Mouse (Mus musculus) embryonic facial prominence, embryonic 11.5 days (tissue): Measurements from ENCODE around the gene Rsf1. TPM values are rescaled to one million over a fixed set of nuclear protein-coding genes. Genes with fewer than 3 reads are reported as not detected.

ENCODE experiments used
- ATAC-seq: fragments of 200-750 bp; cut with Nextera tagmentation; replicated peaks from 2 replicates; pipeline ENCODE4 v1.8.0; 2017; ENCODE audit warnings: low read depth; ENCODE audit not compliant: insufficient number of reproducible peaks, low FRiP score, low TSS enrichment
- DNase-seq: peaks from one replicate; pipeline ENCODE4 v3.0.0-alpha.2; 2015; ENCODE audit warnings: low spot score
- H3K27ac ChIP-seq: fragments of 300-500 bp; sonication (generic); replicated peaks from 2 replicates; pipeline ENCODE4 v1.5.1; 2014; ENCODE audit warnings: mild to moderate bottlenecking, low read depth, low read length, control low read depth
- H3K27me3 ChIP-seq: fragments of 300-500 bp; sonication (generic); 2 replicates; pipeline ENCODE4 v1.6.1; 2014; ENCODE audit warnings: mild to moderate bottlenecking, low read length, moderate library complexity, mixed read lengths; ENCODE audit not compliant: control insufficient read depth, insufficient read depth
- H3K36me3 ChIP-seq: fragments of 300-500 bp; sonication (generic); replicated peaks from 2 replicates; pipeline ENCODE4 v1.6.1; 2014; ENCODE audit warnings: low read depth, mild to moderate bottlenecking, low read length, moderate library complexity, mixed read lengths; ENCODE audit not compliant: control insufficient read depth, insufficient read depth
- H3K4me1 ChIP-seq: fragments of 300-500 bp; sonication (generic); 2 replicates; pipeline ENCODE4 v1.6.1; 2014; ENCODE audit warnings: low read length, mixed read lengths; ENCODE audit not compliant: control insufficient read depth, insufficient read depth
- H3K4me2 ChIP-seq: fragments of 300-500 bp; sonication (generic); 2 replicates; pipeline ENCODE4 v1.6.1; 2014; ENCODE audit warnings: low read depth, mild to moderate bottlenecking, control low read depth, low read length, moderate library complexity
- H3K4me3 ChIP-seq: fragments of 300-500 bp; sonication (generic); 2 replicates; pipeline ENCODE4 v1.5.1; 2014; ENCODE audit warnings: low read depth, low read length, control low read depth
- H3K9ac ChIP-seq: fragments of 300-500 bp; sonication (generic); replicated peaks from 2 replicates; pipeline ENCODE4 v1.6.1; 2014; ENCODE audit warnings: mild to moderate bottlenecking, control low read depth, low read length
- H3K9me3 ChIP-seq: fragments of 300-500 bp; sonication (generic); replicated peaks from 2 replicates; pipeline ENCODE4 v1.6.1; 2016; ENCODE audit warnings: mild to moderate bottlenecking, low read length, inconsistent platforms, mixed read lengths; ENCODE audit not compliant: control insufficient read depth
- WGBS: fragments of 180-500 bp; shearing (Covaris S2); extraction: QIAGEN DNeasy Blood & Tissue Kit; methylation state at CpG from one replicate; pipeline ENCODE4 v1.1.7; 2014; 5-methylcytosine and 5-hydroxymethylcytosine counted together
- polyA plus RNA-seq: library from polyadenylated mRNA; unstranded; fragments of >200 nt; fragmentation: Nextera tagmentation; extraction: Ambion mirVana; gene quantifications from 2 replicates; pipeline ENCODE4 v1.2.1, GENCODE M21; 2014

The Rsf1 gene
- polyA plus RNA-seq, 1 experiment from 2014 or later = 26.0 TPM

DNA sequence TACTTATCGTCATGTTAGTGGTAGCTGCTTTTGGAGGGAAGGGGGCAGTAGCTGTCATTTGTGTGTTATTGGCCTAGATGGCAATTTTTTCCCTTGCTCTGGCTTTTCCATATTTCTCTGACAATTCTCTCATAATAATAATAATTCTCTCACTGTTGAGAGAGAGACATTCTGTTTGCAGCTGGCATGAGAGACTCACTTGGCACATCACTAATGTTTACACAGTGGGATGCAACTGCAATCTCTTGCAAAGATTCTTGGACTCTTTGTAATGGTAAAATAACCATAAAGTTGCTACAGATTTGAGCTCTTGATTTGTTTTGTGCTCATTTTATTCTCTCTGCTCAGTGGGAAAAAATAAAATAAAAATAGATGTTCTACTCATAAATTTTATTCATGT is 137.6 kb downstream of the Rsf1 start:
- Histone ChIP-seq H3K4me2 (no peak overlapping the region), H3K4me3 (no peak overlapping the region), H3K4me1 (no peaks in the 10 kb centered on the region), H3K9ac (no peak overlapping the region), H3K36me3 (peaks cover 13% of the 10 kb centered on the region), H3K27ac (no peak overlapping the region), H3K9me3 (no peaks in the 10 kb centered on the region), H3K27me3 (no peaks in the 10 kb centered on the region)
- ATAC-seq (no peak), DNase-seq (no peak)
- WGBS = 81% methylated on average over 1 of the region's 1 CpGs

DNA sequence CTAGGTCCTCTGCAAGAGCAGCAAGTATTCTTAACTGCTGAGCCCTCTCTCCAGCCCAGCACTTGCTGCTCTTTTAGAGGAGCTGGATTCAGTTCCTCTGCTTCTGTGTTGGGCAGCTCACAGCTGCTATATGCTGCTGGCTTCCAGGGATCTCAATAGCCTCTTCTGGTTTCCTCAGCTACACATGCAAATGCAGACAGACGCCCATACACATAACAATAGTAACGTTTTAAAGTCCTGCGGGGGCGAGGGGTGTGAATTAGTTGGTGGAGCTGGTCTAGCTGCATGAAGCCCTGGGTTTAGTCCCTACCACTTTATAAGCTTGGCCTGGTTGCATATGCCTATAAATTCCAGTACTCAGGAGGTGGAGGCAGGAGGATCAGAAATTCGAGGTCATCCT is 139.4 kb downstream of the Rsf1 start:
- Histone ChIP-seq H3K27me3 (no peaks in the 10 kb centered on the region), H3K36me3 (peaks cover 8% of the 10 kb centered on the region), H3K4me2 (no peak overlapping the region), H3K27ac (no peak overlapping the region), H3K4me1 (no peaks in the 10 kb centered on the region), H3K4me3 (no peak overlapping the region), H3K9ac (no peak overlapping the region), H3K9me3 (no peaks in the 10 kb centered on the region)
- DNase-seq (no peak), ATAC-seq (no peak)
- 75% methylated on average over 5 of the region's 5 CpGs for WGBS

DNA sequence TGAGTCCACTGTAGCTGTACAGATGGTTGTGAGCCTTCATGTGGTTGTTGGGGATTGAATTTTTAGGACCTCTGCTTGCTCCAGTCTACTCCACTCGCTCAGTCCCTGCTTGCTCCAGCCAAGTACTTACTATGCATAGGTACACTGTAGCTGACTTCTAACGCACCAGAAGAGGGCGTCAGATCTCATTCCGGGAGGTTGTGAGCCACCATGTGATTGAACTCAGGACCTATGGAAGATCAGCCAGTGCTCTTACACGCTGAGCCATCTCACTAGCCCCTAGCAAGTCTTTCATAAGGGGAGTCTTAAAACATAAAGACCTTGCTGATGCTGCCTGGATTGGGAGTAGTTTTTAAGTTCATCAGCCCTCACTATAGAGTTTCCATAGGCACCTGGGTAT is 140.4 kb downstream of the Rsf1 start:
- Histone ChIP-seq H3K4me1 (no peaks in the 10 kb centered on the region), H3K9ac (no peak overlapping the region), H3K9me3 (no peaks in the 10 kb centered on the region), H3K27me3 (no peaks in the 10 kb centered on the region), H3K4me3 (no peak overlapping the region), H3K27ac (no peak overlapping the region), H3K36me3 (peaks cover 4% of the 10 kb centered on the region), H3K4me2 (no peak overlapping the region)
- no peak for DNase-seq
- no peak for ATAC-seq
- WGBS = 83% methylated on average over 5 of the region's 5 CpGs

DNA sequence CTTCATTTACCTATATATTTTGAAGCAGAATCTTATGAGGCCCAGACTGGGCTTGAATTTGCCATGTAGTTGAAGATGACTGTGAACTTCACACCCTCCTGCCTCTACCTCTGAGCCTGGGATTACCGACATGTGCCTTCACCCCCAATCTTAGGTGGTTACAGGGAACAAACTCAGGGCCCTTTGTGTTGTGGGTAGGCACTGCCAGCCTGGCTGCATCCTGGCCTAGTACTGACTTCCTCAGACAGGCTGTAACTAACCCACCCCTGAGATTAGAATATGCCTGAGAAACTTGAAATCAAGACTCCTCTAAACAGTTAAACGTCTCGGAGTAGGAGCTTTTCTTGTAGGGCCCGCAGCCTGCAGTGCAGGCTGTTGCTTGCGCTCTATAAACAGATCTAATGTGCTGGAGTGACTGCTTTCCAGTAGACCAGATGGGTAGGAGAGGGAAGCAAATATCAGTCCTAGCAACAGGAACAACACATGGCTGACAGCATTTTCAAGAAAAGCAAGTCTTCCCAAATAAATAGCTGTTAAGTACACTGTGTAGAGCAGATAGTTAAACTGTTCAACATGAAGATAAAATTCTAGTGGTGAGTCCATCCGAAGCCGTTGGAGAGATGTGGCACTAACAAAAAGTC is 142.7 kb downstream of the Rsf1 start:
- H3K9me3 ChIP-seq = no peaks in the 10 kb centered on the region
- H3K4me1 ChIP-seq = no peaks in the 10 kb centered on the region
- no peak overlapping the region for H3K4me3 ChIP-seq
- no peak overlapping the region for H3K4me2 ChIP-seq
- no peaks in the 10 kb centered on the region for H3K27me3 ChIP-seq
- ATAC-seq (0 out of 2 replicates have a peak, but pooled peaks have one; percentile 18), DNase-seq (no peak)
- H3K27ac ChIP-seq = no peak overlapping the region
- no peak overlapping the region for H3K9ac ChIP-seq
- no peaks in the 10 kb centered on the region; the same call in none of the 2 replicates for H3K36me3 ChIP-seq
- WGBS = 91% methylated on average over 7 of the region's 7 CpGs

DNA sequence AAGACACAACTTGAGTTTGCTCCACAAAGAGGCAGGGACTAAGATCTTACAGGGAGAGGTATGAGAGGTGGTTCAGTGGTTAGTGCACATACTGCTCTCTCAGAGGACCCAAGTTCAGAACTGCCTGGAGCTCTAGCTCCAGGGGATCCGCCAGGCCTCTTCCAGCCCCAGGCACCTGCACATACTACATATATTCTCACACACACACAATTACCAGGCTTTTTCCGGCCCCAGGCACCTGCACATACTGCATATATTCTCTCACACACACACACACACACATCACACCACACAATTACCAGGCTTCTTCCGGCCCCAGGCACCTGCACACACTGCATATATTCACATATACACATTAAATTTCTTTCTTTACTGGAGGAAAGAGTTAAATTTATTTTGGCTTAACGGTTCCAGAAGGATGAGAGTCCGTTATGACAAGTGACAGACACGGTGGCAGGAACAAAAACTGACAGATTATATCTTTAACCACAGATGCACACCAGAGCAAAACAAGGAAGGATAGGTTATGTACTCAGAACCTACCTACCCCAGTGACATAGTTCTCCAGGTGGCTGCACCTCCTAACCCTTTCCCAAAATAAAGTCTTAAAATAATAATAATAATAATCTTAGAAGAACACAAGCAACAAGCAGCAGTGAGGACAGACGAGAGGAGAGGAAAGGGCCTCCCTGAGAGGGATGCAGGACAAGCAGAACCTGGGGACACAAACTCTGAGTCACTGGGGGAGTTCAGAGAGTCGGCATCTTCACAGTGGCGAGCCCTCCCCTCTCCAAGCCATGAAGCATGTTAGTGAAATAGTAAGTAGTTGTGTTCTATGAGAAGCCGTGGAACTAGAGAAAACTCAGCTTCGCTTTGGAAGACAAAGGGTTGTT is 144.2 kb downstream of the Rsf1 start:
- no peak for DNase-seq
- 85% methylated on average over 11 of the region's 11 CpGs for WGBS

DNA sequence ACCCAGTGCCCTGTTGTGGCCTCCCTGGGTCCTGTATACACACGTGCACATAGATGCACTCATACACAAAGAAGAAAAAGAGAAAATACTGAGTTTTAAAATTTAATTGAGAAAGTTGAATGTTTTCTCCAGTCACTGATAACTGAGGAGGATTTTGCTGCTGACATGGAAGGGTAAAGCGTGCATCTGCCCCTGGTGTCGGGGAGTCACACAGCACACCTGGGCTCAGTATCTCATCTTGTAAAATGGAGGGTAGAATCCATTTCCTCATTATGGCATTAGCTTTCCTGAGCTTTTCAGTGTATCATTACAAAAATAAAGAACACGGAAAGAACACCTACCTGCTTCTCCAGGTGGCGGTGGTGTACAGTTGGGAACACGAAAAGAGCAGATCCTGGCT is 145.7 kb downstream of the Rsf1 start:
- H3K9me3 ChIP-seq = no peaks in the 10 kb centered on the region
- no peaks in the 10 kb centered on the region for H3K36me3 ChIP-seq
- 92% methylated on average over 6 of the region's 6 CpGs for WGBS
- ATAC-seq (no peak), DNase-seq (no peak)
- no peak overlapping the region for H3K9ac ChIP-seq
- no peak overlapping the region for H3K4me2 ChIP-seq
- H3K4me1 ChIP-seq = no peaks in the 10 kb centered on the region
- no peaks in the 10 kb centered on the region for H3K27me3 ChIP-seq
- no peak overlapping the region for H3K27ac ChIP-seq
- no peak overlapping the region for H3K4me3 ChIP-seq

More for the DNA sequence above, 144.2 kb downstream of the Rsf1 start:
- no peak for ATAC-seq
- Histone ChIP-seq H3K9me3 (no peaks in the 10 kb centered on the region), H3K36me3 (no peaks in the 10 kb centered on the region; the same call in 1 of the 2 replicates), H3K9ac (no peak overlapping the region), H3K4me3 (no peak overlapping the region), H3K4me2 (no peak overlapping the region), H3K27ac (no peak overlapping the region), H3K4me1 (no peaks in the 10 kb centered on the region), H3K27me3 (no peaks in the 10 kb centered on the region)

DNA sequence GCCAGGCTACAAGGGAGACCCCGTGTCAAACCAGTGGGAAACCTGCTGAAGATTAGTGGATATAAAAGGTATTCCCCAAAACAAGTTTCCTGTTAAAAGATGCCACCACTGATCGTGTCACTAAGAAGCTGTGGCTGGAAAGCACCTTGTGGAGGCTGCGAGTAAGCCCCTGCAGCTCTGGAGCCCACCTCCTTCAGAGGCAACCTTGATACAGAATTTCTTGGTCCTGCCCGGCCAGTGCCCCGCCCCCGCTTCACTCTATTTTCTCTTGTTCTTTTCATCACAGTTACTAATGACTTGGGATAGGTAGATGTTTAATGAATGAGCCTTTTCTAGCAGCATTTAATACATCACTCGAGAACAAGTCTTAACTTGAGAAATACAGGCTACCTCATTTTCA is 146.4 kb downstream of the Rsf1 start:
- no peak for ATAC-seq
- no peak for DNase-seq
- H3K9me3 ChIP-seq = no peaks in the 10 kb centered on the region

DNA sequence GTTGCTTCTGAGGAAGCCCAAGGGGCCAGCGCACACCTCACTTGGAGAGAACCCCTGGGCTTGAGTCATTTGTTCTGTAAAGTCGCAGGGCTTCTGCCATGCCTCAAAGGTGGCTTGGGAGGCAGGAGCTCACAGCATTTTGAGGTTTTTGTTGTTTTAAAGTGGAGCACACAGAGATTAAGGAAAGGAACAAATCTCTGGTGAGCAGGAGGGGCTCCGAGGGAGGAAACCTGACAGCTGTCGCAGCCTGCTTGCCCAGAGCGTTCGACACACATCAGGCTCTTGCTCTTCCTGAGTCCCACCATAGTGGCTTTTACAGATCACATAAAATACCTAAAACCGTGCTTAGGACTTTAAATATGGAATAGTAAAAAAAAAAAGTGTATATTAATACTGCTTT is 147.1 kb downstream of the Rsf1 start:
- no peak overlapping the region for H3K9ac ChIP-seq

More for the DNA sequence above, 146.4 kb downstream of the Rsf1 start:
- no peaks in the 10 kb centered on the region for H3K27me3 ChIP-seq
- no peaks in the 10 kb centered on the region for H3K36me3 ChIP-seq
- 84% methylated on average over 7 of the region's 7 CpGs for WGBS
- H3K4me3 ChIP-seq = no peak overlapping the region
- no peak overlapping the region for H3K27ac ChIP-seq
- H3K9ac ChIP-seq = no peak overlapping the region
- no peak overlapping the region for H3K4me2 ChIP-seq
- H3K4me1 ChIP-seq = no peaks in the 10 kb centered on the region

More for the DNA sequence above, 147.1 kb downstream of the Rsf1 start:
- Histone ChIP-seq H3K9me3 (no peaks in the 10 kb centered on the region), H3K4me1 (no peaks in the 10 kb centered on the region), H3K36me3 (no peaks in the 10 kb centered on the region), H3K27me3 (no peaks in the 10 kb centered on the region), H3K4me3 (no peak overlapping the region), H3K4me2 (no peak overlapping the region), H3K27ac (no peak overlapping the region)
- DNase-seq (no peak), ATAC-seq (no peak)
- 76% methylated on average over 7 of the region's 7 CpGs for WGBS
